Mouse (Mus musculus): ENCODE measurements around the gene Fto. TPM values are rescaled to one million over a fixed set of nuclear protein-coding genes. Genes with fewer than 3 reads are reported as not detected.

The Fto gene
- total and polyA plus RNA-seq, 3 experiments = 8.4 to 43.2 (median 15.7) TPM

- no peak for DNase-seq (ENCODE audit: extremely low read depth)
- Histone ChIP-seq H3K79me2 (replicated peaks; ENCODE audit: control insufficient read depth, extremely low read depth, insufficient read depth, poor library complexity, severe bottlenecking) (no peaks in the 10 kb centered on the region), H3K4me3 (replicated peaks in 1 of 3; ENCODE audit: low read depth in 2 of 3, low read length in 2 of 3, poor library complexity in 1 of 3) (no peak overlapping the region), H3K9ac (ENCODE audit: insufficient read depth, low read depth) (no peak overlapping the region), H3K27ac (ENCODE audit: insufficient read depth, low read depth) (no peak overlapping the region), H3K36me3 (replicated peaks in 1 of 2; ENCODE audit: control insufficient read depth in 1 of 2, insufficient read depth in 1 of 2, low read length in 1 of 2) (no peaks in the 10 kb centered on the region), H3K27me3 (replicated peaks) (no peaks in the 10 kb centered on the region), H3K9me3 (replicated peaks; ENCODE audit: low read length) (peaks cover 49% of the 10 kb centered on the region), H3K4me1 (ENCODE audit: control insufficient read depth in 1 of 2, insufficient read depth in 2 of 2) (no peaks in the 10 kb centered on the region), H3K4me2 (ENCODE audit: insufficient read depth, low read depth, poor library complexity, severe bottlenecking) (no peak overlapping the region)
- dilution Hi-C loops (cut with MboI; ENCODE audit: extremely low pct_ligation_motif_present, extremely low pct_unique_long_range_greater_than_20kb, low sequenced_read_pairs) (no loop called here), in situ Hi-C loops (cut with MboI; ENCODE audit: low pct_ligation_motif_present, low pct_unique_long_range_greater_than_20kb, low sequenced_read_pairs) (no loop called here)
- no peak for TF ChIP-seq CTCF (conservative IDR thresholded peaks at IDR 0.05 in 1 of 2, IDR thresholded peaks at IDR 0.05 in 1 of 2; ENCODE audit: low read depth in 2 of 2, low read length in 2 of 2)
- no peak for TF ChIP-seq NELFE (IDR thresholded peaks at IDR 0.05; ENCODE audit: low read depth, low read length)
- TF ChIP-seq UBTF (IDR thresholded peaks at IDR 0.05; ENCODE audit: low read depth, low read length) = no peak
- TF ChIP-seq JUND (conservative IDR thresholded peaks at IDR 0.05; ENCODE audit: low read depth, low read length) = no peak
- TF ChIP-seq POLR2A (IDR thresholded peaks at IDR 0.05; ENCODE audit: low read depth, low read length) = no peak
- no peak for TF ChIP-seq KAT2A (IDR thresholded peaks at IDR 0.05; ENCODE audit: insufficient replicate concordance, low read length)
- no peak for TF ChIP-seq ZNF384 (IDR thresholded peaks at IDR 0.05; ENCODE audit: low read depth, low read length)
- TF ChIP-seq MEF2A (IDR thresholded peaks at IDR 0.05; ENCODE audit: borderline replicate concordance, low read depth, low read length) = no peak
- TF ChIP-seq CHD1 (IDR thresholded peaks at IDR 0.05; ENCODE audit: low read depth, low read length) = no peak
- TF ChIP-seq TBP (conservative IDR thresholded peaks at IDR 0.05; ENCODE audit: low read depth, low read length) = no peak
- TF ChIP-seq MAFK (IDR thresholded peaks at IDR 0.05; ENCODE audit: insufficient replicate concordance, low read length) = no peak
- no peak for TF ChIP-seq EP300 (IDR thresholded peaks at IDR 0.05; ENCODE audit: low read length)
- no peak for TF ChIP-seq ZMIZ1 (IDR thresholded peaks at IDR 0.05; ENCODE audit: low read depth, low read length)
- no peak for TF ChIP-seq ELF1 (IDR thresholded peaks at IDR 0.05; ENCODE audit: low read depth, low read length)
- no peak for TF ChIP-seq ZC3H11A (IDR thresholded peaks at IDR 0.05; ENCODE audit: low read depth, low read length)
- no peak for TF ChIP-seq BHLHE40 (IDR thresholded peaks at IDR 0.05; ENCODE audit: low read depth, low read length)
- no peak for TF ChIP-seq PAX5 (IDR thresholded peaks at IDR 0.05; ENCODE audit: low read length)
- no peak for TF ChIP-seq MAX (IDR thresholded peaks at IDR 0.05; ENCODE audit: low read length)
- no peak for TF ChIP-seq JUN (IDR thresholded peaks at IDR 0.05; ENCODE audit: insufficient read depth, low read depth, low read length)
- no peak for TF ChIP-seq ZKSCAN1 (IDR thresholded peaks at IDR 0.05; ENCODE audit: borderline replicate concordance, low read depth, low read length)
These were observed 393.2 kb downstream of the Fto start for GRCm38 (mm10) chr8:91706533-91706932.

- no peak for TF ChIP-seq ETS1 (conservative IDR thresholded peaks at IDR 0.05; ENCODE audit: low read depth, low read length)
- no peak for TF ChIP-seq PAX5 (IDR thresholded peaks at IDR 0.05; ENCODE audit: low read length)
- no peak for TF ChIP-seq NELFE (IDR thresholded peaks at IDR 0.05; ENCODE audit: low read depth, low read length)
- TF ChIP-seq KAT2A (IDR thresholded peaks at IDR 0.05; ENCODE audit: insufficient replicate concordance, low read length) = no peak
- TF ChIP-seq NRF1 (IDR thresholded peaks at IDR 0.05; ENCODE audit: low read depth, low read length) = no peak
- TF ChIP-seq UBTF (IDR thresholded peaks at IDR 0.05; ENCODE audit: low read depth, low read length) = no peak
- TF ChIP-seq JUND (conservative IDR thresholded peaks at IDR 0.05; ENCODE audit: low read depth, low read length) = no peak
- TF ChIP-seq CHD2 (IDR thresholded peaks at IDR 0.05; ENCODE audit: low read length) = no peak
- no peak for TF ChIP-seq SMC3 (IDR thresholded peaks at IDR 0.05; ENCODE audit: low read depth, low read length)
- TF ChIP-seq JUN (IDR thresholded peaks at IDR 0.05; ENCODE audit: insufficient read depth, low read depth, low read length) = no peak
- TF ChIP-seq SIN3A (IDR thresholded peaks at IDR 0.05; ENCODE audit: low read length) = no peak
- TF ChIP-seq MAX (IDR thresholded peaks at IDR 0.05; ENCODE audit: low read length) = no peak
- TF ChIP-seq ELF1 (IDR thresholded peaks at IDR 0.05; ENCODE audit: low read depth, low read length) = no peak
- TF ChIP-seq ZC3H11A (IDR thresholded peaks at IDR 0.05; ENCODE audit: low read depth, low read length) = no peak
- no peak for TF ChIP-seq EP300 (IDR thresholded peaks at IDR 0.05; ENCODE audit: low read length)
- no peak for TF ChIP-seq TBP (conservative IDR thresholded peaks at IDR 0.05; ENCODE audit: low read depth, low read length)
- no peak for TF ChIP-seq ZNF384 (IDR thresholded peaks at IDR 0.05; ENCODE audit: low read depth, low read length)
- TF ChIP-seq MEF2A (IDR thresholded peaks at IDR 0.05; ENCODE audit: borderline replicate concordance, low read depth, low read length) = no peak
- Histone ChIP-seq H3K27me3 (replicated peaks) (no peaks in the 10 kb centered on the region), H3K4me3 (replicated peaks in 1 of 3; ENCODE audit: low read depth in 2 of 3, low read length in 2 of 3, poor library complexity in 1 of 3) (no peak overlapping the region), H3K79me2 (replicated peaks; ENCODE audit: control insufficient read depth, extremely low read depth, insufficient read depth, poor library complexity, severe bottlenecking) (no peaks in the 10 kb centered on the region), H3K4me2 (ENCODE audit: insufficient read depth, low read depth, poor library complexity, severe bottlenecking) (no peak overlapping the region), H3K36me3 (replicated peaks in 1 of 2; ENCODE audit: control insufficient read depth in 1 of 2, insufficient read depth in 1 of 2, low read length in 1 of 2) (no peaks in the 10 kb centered on the region), H3K4me1 (ENCODE audit: control insufficient read depth in 1 of 2, insufficient read depth in 2 of 2) (no peaks in the 10 kb centered on the region), H3K9ac (ENCODE audit: insufficient read depth, low read depth) (no peak overlapping the region), H3K27ac (ENCODE audit: insufficient read depth, low read depth) (no peak overlapping the region), H3K9me3 (replicated peaks; ENCODE audit: low read length) (peaks cover 45% of the 10 kb centered on the region)
- in situ Hi-C loops (cut with MboI; ENCODE audit: low pct_ligation_motif_present, low pct_unique_long_range_greater_than_20kb, low sequenced_read_pairs) (no loop called here), dilution Hi-C loops (cut with MboI; ENCODE audit: extremely low pct_ligation_motif_present, extremely low pct_unique_long_range_greater_than_20kb, low sequenced_read_pairs) (no loop called here)
- no peak for DNase-seq (ENCODE audit: extremely low read depth)
These were observed 395.3 kb downstream of the Fto start for GRCm38 (mm10) chr8:91708661-91709060.

Measured in CH12.LX (cell line).